Mouse (Mus musculus): Measurements from ENCODE around the gene Tmprss4.

GRCm38 (mm10) chr9:45212001-45212400 lies 8.1 kb upstream of the Tmprss4 start:
- TF ChIP-seq CTCF (IDR thresholded peaks at IDR 0.05), result no peak
- no peak for TF ChIP-seq EP300 (IDR thresholded peaks at IDR 0.05)
